Mouse (Mus musculus) kidney, postnatal 36 days (tissue): ENCODE data around the gene Pparg.

ENCODE experiments used
- DNase-seq, 2 experiments: peaks; one replicate each; pipeline ENCODE4 v3.0.0; 2021 to 2022; ENCODE audit warnings: mixed read lengths in 2 of 2

The Pparg gene

DNA sequence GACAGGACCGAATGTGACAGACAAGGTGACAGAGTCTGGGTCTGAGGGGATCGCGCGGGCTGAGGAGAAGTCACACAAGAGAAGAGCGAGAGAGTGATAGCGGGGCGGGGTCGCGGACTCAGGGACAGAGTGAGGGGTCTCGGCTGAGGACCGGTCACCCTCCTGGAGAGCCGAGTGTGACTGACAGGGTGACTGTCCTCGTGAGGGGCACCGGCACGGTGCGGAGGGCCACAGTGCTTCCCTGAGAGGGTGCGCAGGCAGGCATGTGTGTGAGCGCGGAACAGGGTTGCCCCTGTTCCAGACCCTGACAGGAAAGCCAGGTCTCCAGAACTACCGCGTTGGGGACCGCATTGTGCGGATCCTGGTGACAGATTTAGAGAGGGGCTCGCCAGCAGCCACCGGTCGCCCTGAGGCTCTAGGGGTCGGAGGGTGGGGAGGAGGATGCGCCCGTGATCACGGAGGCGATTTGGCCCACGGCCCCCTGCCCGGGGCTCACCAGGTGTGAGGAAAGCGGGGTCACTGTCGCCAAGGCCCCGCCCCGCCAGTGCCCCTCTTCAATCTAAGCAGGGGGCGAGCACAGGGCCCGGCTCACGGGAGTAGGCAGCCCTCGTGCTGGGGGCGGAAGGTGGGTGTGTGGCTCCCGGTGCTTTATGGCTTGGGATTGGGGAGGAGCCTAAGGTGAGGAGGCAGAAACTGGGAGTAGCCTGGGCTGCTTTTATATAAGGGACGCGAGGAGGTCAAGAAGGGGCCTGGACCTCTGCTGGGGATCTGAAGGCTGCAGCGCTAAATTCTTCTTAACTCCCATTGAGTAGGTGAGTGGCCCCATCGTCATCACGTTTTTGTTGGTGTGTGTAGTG lies 1.1 kb downstream of the Pparg start:
- DNase-seq = peak in 1 of 2 experiments; percentile 15

DNA sequence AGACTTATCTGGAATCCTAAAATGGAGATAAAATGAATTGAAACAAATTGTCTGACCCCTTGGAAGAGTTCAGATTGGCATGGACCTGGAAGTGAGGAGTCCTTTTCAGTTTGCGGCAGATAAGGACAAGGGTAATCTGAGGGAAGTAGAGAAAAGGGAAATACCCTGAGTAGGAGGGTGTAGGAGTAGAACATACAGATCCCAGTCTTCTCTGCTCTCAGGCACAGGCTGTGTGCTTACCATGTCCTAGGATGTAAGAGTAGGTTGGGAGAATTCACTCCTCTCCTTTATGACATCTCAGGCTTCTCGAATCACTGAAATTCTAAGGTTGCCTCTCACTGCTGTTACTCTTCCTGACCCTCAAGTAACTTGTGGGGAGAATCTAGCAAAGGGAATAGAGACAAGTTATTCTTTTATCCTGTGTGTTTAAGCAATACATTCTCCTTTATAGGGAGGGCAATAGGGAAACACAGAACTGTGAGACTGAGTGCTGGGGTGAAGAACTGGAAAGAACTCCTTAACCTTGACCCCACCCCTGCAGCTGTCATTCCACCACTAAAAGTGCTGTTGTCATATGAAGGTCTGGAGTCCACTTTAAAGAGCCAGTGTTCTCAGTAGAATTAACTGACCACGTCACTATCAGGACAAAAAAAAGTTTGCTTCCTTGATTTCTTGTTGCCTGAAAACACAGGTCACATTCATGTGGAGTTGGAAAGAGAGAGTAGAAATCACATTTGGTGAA lies 6.3 kb downstream of the Pparg start:
- no peak for DNase-seq

DNA sequence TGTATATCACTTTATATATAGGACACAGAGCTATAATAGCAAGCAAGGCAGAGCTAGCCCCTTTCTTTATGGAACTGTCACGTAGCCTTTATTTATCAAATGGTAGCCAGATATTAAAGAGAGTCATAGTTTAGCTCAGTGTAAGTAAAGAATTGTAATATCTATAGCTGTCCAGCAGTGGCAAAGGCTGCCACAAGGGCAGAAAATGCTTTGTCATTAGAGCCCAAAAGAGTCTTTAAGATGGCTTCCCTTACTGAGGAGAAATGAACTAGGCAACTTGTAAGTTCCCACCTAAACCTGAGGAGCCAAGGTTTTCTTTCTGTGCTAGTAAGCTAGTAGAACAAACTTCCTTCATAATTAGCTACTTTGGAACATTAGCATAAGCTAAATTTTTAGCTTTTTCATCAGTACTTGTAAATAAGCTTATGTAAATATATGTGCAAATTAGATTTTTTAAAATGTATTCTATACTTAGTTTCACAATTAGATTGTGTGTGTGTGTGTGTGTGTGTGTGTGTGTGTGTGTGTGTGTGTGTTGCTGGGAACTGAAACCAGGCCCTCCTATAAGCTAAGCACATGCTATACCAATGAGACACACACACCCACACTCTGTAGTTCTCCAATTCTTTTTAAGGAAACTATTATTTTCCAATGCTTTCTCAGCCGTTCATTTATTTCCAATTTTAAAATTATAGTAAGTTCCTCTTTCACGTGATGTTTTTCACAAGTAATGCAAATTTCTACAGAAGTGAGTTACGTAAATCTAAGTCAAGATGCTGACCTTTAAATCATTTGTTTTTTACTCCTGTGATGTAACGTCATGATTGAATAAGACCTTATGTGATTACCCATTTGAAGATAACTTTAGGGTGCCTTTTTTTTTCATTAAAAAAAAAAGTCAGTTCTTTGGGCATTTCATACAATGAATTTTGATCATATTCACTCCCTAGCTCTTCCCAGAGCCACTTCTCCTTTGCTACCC lies 14.4 kb downstream of the Pparg start:
- DNase-seq = no peak

DNA sequence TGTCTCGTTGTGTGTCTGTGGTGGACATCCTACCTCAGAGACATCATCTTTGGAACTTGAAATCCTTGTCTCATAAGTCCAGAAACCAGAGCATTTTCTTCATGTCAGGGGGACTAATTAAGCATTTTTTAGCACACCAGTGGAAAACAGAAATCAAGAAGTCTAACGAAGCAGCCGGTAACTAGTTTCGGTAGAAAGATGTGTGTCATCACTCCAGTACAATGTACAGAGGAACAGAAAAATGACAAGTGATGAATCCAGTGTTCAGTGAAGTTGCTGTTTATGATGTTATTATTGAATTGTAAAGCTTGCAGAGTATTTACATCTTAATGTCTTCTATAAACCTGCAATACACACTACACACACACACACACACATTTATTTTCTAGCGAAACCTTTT lies 19.8 kb downstream of the Pparg start:
- DNase-seq = no peak

DNA sequence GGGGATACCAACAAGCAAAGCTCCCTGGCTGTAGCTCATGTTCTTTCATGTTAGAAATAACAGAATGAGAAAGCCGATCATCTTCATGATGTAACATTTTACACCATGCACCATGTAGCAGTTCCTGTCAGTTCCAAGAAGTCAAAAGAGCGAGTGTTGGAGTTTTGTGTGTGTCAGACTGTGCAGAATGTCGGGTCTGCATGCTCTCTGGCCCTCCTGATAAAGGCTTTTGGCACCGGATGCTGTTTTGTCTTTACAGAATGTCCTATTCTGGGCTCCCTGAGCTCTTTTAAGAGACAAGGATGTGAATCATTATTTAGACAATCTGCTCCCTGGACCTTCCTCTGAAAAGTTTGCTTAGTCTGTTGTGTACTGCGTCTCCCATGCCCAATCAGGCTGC lies 22.0 kb downstream of the Pparg start:
- peak; percentile 34 to 67 for DNase-seq

DNA sequence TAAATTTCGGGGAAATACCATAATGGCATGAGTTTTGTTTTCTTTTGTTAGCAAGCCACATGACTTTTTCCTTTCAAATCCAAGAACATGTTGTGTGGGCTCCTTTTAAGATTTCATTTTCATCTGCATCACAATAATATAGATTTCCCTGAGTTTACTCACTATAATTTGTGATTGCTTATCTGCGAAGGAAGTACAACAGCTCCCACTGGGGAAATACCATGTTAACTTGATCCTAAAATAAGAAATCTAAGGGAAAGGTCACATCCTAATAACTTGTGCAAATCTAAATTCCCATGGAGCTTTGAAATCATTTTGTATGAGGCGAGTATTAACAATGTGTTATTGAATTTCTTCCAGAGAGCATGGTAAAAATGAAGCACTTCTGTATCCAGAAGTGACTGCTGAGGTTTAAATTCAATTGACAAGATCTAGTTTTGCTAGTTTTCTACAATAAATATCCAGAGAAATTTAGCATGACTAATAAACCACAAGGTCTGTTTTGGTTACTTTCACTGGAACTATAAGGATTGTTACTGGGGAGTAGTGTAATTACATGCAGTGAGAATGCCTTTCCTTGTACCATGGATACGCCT lies 29.3 kb downstream of the Pparg start:
- no peak for DNase-seq

DNA sequence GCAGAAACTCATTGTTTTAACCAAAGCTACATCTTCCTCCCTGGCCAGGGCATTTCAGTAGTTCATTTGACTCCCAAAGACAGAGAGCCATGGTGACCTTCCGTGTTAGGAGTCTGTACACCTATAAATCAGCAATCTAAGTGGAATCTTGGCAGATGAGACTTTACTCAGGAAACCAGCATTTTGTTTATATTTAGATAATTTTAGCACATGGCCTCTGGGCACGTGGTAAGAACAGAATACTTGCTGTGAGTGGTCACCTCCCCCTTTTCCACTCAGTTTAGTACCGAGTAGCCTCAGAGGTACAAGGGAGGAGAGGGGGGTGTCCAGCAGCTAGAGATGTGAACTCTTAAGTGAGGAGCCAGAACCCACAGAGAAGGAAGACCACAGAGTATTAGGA lies 36.2 kb downstream of the Pparg start:
- DNase-seq = peak; percentile 9 to 36

DNA sequence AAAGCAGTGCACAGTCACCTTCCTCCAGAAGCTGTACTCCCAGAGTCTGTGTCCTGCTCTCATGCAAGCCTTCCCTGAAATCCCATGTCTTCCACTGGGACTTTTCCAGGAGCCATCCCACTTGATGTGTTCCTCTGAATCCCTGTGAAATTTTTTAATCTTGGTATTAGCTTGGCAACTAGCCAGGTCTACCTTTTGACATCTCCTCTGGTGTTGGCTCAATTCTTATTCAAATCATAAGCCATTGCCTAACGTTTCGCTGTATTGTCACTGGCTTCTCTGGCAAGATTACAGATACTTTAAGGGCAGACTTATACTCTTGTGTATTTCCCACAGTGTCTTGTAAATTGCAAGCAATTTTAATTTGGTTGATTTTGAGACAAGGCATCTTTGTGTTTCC lies 43.6 kb downstream of the Pparg start:
- DNase-seq = no peak

DNA sequence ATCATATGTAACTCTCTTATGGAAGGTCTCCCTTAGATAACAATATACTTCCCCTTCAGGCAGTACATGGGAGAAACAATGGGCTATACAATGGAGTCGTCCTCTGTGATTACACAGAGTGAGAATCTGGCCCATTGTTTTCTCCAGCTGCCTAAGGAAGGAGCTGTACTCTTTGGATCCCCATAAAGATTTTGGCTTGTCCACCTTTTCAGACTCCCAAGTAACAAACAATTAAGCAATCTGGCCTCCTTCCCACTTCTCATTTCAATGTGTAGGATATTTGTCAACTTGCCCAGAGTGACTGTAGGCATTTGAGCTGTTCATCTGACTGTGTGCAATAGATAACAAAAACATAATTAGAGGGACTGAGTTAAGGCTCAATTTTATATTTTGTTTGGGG lies 50.7 kb downstream of the Pparg start:
- no peak for DNase-seq

DNA sequence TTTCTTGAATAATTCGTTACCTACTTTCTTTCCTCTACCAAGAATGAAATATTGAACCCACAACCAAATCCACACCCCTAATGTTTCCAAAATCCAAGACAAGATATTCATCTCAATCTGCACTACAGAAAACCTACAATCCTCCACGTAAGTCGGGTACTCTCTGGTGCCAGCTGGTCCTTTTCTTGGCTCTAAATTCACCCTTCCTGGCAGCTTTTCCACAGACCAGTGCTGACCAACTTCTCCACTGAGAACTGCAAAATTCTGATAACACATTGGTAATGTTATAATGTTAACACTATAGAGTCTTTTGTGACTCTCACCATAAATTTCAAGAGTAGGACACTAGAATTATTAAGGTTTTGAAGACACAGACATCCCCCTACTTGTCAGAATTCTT lies 57.4 kb downstream of the Pparg start:
- no peak for DNase-seq

DNA sequence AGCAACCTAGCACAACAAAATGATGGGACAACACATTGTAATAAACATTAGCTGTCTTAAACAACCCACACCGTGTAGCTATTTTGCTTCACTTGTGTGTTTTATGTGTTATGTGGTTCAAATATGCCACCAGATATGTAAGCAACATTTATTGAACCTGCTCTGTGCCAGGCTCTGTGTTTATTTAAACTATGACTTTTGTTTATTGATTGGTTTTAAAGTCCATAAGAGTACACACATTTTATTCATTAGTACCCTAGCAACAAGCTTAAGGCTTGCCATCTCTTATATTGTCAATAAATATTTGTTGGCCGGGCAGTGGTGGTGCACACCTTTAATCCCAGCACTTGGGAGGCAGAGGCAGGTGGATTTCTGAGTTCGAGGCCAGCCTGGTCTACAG lies 58.2 kb downstream of the Pparg start:
- no peak for DNase-seq

DNA sequence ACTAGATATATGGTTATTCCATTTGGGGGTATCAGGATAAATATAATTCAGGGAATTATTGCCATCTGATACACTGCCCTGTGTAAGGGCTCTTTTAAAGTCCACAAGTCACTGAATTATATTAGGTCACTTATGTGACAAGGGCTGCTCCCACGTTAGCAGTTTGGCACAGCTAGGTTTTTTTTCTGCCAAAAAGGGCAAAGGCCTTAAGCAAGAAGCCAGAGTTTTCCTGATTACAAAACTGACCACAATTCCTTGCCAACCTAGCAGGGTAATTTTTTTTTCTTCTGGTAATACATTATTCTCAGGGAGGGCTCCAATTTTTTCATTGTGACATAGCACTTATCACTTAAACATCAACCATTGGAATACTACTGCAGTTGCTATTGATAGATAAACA lies 60.2 kb downstream of the Pparg start:
- DNase-seq = peak; percentile 79 to 86

DNA sequence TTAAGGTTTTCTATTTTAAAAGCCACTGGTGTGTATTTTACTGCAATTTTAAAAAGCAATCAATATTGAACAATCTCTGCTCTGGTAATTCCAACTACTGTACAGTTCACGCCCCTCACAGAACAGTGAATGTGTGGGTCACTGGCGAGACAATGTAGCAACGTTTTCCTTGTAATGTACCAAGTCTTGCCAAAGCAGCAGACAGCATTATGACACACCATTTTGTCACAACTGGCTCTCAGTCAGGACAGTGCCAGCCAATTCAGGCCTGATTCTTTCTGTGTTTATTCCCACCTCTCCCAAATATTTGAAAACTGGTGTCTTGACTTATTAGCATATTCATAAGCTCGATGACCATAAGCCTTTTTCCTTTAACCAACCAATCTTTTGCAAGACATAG lies 60.9 kb downstream of the Pparg start:
- DNase-seq = no peak

DNA sequence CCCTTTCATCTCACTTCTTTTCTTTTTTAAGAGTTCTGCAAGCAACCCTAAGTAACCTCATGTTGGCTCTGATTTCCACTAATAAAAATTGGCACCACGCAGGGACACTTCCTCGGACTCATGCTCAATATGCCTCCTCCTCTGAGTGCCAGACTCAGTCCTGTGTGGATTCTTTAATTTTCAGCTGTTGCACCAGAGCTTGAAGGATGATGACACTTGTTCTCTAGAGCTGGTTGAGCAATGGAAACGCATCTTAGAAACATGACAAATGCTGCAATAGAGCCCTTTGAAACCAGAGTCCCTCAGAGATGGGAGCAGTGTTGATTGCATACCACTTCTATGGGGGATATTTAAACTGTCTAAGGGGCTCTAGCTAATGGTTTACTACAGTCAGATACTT lies 63.7 kb downstream of the Pparg start:
- DNase-seq = no peak

DNA sequence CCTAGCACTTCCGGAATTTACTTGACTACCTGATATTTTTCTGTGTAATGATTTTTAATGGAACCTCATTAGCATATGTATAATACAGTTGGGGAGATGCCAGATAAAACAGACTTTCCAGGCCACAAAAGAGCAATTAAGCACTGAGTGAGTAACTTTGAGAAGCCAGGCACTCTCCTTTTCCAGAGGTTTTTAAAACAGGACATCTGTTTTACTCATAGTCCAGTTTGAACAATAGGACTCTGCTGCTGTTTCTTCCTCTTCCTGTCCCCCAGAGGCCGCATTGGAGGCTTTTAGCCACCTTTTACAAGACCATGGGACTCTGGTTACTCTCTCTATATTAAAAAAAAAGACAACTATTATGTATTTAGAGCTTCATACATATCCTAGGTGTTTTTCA lies 72.0 kb downstream of the Pparg start:
- no peak for DNase-seq

DNA sequence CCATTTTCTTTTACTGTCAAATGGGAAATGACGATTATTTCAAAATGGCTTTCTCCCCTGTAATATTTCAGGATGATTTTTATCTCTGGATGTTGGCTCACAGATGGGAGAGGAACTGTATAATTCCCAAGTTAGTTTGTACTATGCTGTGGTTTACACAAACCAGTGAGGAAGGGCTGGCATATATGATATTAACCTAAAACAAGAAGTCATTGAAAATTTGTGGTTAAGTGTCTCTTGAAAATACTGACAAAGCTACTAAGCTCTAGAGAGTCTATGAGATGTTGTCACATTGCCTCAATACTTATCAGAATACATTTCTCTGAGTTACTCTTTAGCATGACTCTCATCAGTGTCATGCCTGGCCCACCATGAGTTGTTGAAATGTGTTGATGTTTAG lies 73.3 kb downstream of the Pparg start:
- DNase-seq = no peak

DNA sequence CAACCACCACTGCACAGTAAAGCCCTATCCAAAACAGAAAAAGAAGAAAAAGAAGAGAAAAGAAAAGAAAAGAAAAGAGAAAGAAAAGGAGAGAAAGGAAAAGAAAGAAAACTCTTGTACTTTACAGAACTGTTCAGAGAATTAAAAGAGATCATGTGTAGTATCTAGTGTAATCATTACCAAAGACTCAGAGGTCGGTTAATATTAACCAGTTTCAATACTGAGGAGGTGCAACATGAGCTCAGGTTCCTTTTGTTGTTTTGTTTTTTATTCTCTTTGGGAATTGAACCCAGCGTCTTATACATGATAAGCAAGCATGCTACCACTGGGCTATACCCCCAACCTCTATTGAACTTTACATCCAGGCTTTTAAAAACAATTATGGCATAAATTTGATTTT lies 74.1 kb downstream of the Pparg start:
- peak in 1 of 2 experiments; percentile 24 for DNase-seq

DNA sequence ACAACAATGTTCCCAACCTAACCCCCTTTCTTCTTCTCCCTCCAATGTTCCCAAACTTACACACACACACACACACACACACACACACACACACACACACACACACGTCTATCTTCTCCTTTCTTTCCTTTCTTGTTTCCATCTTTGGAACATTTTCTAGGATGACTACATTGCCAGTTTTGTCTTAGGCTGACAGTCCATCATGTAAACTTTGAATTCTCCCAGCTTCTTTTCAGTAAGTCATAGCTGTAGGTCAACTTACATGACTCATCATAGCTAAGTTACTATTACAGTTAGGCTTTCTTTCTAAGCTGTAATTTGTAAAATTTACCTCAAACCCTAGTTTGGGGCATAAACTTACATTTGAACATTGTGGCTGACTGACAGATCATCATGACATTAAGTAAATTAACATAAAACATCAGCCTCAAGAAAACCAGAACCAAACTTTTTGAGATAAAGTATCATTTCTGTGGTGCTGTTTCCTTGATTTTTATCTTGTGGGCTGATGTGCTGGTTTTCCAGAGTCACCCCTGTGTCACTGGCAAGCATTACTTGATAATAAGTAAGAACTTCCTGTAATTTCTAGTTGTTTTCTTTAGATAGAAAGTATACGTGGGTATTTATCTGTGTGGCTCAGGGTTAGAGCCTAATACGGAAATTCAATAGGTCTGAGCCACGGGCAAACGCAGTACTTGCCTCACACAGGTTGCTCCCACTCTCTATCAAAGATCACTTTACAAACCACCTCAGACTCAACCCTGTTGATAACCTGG lies 79.7 kb downstream of the Pparg start:
- no peak for DNase-seq

DNA sequence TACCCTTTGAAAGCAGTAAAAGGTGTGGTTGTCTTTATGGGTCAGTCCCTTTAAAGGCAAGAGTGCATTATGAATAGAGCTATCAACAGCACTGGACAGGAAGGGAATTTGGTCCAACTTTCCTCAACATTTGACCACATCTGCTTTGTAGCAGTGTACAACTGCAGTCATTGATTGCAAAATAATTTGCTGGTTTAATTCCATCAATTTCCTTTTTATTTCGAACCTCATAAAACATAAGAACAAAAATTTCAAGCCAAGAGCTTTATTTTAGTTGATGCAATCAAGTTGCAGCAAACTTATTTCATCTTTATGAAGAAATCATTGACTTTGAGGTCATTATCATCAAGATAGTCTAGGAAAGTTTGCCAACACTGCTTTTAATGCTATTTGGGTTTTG lies 91.8 kb downstream of the Pparg start:
- DNase-seq = no peak

DNA sequence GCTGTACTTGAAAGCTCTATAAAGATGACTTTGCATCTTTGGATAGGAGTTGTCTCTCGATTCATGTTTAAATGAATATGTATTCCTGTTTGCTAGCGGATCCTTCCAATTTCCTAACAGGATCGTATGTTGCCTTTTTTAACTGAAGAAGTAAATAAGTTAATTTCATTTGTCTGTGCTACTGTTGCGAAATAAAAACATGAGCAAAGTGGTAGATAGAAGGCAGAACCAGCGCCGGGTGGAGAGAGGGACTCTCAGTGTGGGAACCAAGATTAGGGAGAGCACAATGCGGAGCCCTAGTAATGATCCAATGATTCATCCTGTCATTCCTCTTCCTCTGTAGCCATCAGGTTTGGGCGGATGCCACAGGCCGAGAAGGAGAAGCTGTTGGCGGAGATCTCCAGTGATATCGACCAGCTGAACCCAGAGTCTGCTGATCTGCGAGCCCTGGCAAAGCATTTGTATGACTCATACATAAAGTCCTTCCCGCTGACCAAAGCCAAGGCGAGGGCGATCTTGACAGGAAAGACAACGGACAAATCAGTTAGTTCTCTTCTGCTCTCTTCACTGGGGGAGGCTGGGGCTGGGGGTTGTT lies 102.1 kb downstream of the Pparg start:
- peak; percentile 79 to 80 for DNase-seq

DNA sequence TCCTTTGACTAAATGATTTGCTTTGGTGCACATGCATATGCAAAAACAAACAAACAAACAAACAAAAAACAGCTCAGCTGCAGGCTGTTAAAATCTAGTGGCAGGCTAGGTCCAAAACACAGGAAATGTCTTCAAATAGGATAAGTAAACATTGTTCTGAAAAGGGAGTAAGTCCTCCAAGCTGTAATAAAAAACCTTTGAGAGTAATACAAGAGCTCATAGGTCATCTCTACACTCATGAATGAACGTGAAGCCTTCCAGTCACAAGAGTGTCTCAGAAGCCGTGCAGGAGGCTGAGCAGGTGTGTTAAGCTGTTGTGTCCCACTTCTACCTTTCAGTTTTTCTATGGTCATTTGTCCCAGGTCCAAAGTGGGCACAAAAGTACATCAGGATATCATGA lies 102.6 kb downstream of the Pparg start:
- no peak for DNase-seq
